Mouse (Mus musculus): ENCODE measurements at regions not wholly inside any gene's neighbourhood (a gene's known extent, or its start where the extent isn't known, plus 50 kb on each side); places are given as distances from the start of the nearest gene placed in this dataset.
A peak's percentile ranks its signal among the peaks of the same experiment; 100 is the strongest.

DNA sequence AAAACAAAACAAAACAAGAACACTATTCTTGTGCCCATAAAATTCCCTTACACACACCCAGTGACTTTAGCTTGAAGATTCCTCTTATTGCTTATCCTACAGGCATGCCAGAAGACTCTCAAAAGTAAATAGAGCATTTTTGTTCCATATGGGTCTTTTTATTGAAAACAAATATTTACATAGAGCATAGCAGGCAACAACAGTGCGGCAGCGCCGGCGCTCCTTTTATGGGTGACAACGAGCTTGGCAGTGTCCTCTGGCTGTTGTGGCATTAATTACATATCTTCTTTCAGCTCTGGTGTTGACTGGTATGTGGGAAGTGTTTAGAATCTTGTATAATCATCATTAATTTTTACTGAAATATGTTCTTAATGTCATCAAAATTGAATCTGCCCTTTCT lies 242.2 kb upstream of the Fbxl7 start:
- no peak for ATAC-seq

DNA sequence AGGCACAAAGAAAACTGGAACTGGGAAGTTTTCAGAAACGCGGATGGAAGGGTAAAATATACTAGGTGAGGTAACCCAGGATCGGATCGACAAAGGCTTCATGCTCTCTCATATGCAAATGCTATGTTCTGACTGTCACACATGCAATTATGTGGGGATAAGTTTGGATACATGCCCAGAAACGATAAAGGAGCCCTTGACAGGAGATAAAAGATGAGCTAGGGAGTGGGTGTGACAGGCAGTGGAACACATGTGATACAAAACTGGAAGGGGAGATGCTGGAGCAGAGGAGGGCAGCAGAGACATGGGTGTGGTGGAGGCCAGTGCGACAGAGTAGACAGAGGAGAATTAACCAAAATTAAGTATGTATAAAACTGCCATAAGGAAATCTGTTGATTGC lies 250.5 kb upstream of the Fbxl7 start:
- ATAC-seq = no peak

DNA sequence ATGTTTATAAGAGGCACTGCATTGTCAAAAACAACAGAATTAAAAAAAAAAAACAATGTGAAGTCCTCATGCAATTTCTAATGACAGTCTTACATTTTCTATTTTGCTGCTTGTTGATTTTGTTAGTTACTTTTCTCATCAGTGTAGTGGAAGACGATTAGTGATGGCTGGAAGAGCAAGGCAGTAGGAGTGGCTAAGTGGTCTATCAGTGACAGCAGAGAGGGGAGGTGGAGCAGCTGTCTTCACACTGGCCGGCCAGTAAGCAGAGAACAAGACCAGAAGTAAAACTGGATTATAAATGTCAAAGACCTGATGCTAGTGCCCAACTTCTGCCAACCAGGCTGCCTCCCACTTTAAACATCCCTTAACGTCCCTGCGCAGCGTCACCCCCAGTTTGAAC lies 265.6 kb upstream of the Fbxl7 start:
- ATAC-seq = no peak

DNA sequence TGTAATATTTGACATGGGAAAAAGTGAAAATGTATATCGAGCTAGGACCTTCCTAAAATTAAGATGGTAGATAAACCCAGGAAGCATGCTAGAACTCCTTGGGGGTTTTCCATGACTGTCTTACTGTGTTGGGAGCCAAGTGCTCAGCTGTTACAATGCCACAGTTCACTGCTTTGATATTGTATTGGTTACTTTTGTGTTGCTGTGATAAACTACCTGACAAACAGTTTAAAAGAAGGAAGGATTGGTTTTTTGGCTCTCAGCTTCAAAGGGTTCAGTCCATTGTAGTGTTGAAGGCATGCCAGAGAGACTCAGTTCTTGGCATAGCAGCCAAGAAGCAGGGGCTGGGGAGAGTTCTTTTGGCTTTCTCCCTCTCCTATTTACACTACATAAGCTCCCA lies 272.1 kb upstream of the Fbxl7 start:
- no peak for ATAC-seq

DNA sequence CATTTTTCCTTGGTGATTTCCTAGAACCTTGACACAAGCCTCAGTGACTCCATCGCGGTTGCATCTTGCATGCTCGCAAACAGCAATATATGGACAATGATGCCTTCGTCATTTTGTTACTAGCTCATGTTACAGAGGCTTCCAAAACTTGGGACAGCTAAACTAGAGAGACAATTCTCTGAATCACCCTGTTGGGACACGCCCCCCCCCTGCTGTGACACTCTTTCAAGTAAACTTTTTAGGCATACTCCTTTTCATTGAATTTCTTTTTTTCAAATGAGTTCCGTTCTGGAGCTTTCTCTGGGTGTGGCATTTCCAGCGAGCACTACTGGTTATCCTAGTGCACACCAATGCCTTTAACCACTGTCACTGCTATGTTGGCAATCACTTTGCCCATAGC lies 274.5 kb upstream of the Fbxl7 start:
- ATAC-seq = no peak

DNA sequence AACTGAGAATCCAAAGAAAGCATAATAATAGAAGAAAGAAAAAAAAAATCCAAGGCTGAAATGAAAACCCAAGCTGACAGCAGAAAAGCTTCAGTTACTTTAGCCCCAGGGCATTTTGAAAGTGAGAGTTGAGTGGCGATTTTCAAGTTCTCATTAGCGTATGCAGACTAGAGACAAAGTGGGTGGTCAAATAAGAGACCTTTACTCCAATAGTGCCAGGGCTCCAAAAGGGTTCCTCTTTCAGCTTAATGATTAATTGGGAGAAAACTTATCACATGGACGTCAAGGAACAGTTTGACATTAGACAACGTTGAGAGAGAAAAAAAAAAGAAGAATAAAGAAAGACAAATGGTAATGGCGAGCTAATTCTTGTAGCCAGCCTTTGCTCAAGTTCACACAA lies 278.1 kb upstream of the Fbxl7 start:
- ATAC-seq = no peak

DNA sequence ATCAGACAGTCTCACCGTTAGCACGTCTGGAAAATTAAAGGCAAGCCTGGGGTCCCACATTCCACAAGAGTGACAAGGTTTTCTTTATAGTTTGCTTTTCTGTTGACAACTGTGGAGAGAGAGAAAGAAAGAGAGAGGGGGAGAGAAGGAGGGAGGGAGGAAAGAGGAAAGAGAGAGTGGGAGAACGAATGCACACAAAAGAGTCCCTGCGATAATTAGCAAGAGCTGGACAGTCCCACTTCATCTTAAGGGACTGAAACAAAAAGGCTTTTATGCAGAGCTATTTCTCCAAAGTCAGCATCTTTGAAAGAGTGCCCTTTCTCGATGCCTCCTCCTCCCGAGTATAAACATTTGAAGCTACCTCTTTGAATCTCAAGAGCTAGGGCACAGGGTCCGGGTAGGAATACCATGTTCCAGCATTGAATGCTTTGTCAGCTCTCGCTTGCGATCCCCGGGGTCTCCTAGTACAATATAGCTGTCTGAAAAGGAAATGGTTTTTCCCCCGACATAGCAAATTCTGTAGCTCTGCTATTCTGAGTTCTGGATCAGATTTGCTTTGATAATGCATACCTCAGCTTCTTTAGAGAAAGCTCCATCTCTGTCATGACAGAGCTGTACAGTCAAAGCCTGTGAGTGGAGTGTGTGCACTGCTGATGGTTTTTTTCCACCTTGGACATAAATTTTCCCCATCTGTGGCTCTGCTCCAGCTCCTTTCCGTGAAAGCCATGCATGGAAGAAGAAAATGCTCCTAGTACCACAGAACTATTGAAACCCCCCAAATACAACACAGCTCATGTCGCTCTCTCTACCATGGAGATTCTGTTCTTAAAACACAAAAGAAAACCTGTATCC lies 282.9 kb upstream of the Fbxl7 start:
- no peak for ATAC-seq

DNA sequence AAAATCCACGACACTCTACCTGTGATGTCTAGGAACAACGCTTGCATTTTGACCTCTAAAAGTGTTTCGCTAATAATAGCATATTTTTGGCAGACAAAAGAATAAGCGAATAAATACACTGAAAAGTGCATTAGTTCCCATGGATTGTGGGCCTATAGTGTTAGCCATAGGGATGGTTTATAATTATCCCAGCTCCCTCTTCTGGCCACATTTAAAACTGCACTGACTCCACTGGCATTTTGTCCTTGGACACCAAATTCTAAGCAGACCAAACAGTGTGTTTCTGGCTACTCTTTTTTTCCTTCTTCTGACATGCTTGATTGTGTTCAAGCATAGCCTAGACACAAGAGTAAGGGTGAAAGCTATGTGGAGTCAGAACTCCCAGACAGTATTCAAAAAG lies 276.8 kb upstream of the Ank start:
- ATAC-seq = no peak

DNA sequence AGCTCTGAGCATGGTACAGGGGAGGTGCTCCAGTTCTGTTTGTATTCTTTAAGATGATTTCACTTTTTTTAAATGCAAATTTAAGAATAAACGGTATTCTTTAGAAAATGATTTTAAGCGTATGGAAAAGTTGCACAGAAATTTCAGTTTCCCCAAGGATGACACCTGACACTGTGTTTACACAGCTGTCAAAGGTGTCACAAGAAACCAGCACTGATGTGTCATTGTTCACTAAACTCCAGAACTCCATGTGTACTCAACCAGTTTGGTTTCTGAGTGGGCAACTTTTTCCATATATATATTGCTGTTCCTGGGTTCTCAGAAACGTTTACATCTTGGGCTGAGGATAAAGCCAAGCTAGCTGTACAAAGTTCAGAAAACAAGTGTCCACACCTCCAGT lies 265.0 kb upstream of the Ank start:
- ATAC-seq = no peak

DNA sequence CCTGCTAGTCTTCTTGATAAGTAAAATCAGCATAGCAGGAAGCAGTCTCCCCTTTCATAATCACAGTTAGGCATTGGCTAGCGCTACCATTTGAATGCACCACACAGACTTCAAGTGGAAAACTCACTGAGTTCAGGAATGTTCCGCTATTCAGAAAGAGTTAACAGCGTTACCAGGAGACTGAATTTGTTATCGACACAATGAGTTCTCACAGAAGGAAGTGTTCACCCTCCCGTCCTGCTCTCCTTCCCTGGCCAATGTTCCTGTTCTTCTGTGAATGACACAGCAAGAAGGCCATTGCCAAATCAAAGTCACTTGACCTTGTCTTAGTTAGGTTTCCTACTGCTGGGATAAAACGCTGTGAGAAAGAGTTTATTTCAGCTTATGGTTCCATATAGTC lies 261.6 kb upstream of the Ank start:
- no peak for ATAC-seq

DNA sequence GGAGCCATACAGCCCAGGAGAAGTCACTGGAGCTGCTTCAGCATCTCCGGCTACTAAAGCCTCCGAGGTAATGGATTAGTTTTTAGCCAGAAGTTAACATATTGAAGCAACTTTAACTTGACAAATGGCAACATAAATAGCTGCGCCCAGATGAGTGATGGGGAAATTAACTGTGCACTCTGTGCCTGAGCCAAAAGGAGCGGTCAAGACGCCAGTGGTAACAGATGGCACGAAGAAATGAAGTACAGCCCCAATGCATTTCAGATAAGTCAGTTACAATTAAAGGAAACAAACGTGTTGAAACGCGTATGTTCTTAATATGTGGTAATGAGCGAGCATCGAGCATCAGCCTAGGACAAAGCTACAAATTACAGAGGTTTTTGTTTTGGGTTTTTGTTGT lies 259.0 kb upstream of the Ank start:
- ATAC-seq = no peak

DNA sequence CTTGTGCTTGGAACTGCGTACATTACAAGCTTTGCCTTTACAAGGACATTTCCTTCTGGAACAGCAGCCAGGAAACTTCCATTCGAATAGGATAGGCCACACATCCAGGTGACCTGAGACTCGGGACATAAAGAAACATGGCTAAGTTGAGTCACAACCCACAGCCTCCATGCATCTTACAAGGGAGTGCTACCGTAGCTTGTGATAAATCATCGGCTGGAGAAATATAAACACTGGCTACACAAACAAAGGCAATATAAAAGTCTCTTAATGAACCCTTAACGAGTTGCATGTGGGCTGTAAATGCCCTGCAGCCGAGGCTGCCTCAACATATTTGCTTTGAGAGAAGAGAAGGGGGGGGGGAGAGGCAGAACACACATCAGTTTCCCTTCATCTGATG lies 250.1 kb upstream of the Ank start:
- no peak for ATAC-seq

DNA sequence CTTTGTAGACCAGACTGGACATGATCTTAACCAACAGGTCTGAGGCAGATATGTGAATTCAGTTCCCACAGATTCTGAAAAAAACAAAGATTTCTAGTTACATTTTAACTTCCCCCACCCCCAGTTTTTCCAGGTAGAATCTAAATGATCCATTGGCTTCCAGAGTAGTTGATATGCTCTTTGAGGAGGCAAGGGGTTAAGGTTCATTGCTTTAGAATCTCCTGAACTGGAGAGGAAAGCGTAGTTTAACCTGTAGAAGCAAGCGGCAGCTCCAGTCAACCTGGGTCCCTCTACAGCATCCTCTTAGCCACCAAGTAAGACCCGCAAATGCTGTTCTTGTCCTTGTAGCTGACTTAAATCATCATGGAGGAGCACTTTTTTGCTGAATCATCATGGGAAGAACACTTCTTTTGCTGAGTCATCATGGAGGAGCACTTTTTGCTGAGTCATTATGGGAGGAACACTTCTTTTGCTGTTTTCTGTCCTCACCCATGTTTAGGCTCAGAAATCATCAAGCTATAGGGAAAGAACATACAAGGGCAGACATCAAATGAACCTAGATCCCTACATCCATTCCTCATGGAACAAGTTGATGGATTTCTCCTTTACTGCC lies 247.2 kb upstream of the Ank start:
- no peak for ATAC-seq

DNA sequence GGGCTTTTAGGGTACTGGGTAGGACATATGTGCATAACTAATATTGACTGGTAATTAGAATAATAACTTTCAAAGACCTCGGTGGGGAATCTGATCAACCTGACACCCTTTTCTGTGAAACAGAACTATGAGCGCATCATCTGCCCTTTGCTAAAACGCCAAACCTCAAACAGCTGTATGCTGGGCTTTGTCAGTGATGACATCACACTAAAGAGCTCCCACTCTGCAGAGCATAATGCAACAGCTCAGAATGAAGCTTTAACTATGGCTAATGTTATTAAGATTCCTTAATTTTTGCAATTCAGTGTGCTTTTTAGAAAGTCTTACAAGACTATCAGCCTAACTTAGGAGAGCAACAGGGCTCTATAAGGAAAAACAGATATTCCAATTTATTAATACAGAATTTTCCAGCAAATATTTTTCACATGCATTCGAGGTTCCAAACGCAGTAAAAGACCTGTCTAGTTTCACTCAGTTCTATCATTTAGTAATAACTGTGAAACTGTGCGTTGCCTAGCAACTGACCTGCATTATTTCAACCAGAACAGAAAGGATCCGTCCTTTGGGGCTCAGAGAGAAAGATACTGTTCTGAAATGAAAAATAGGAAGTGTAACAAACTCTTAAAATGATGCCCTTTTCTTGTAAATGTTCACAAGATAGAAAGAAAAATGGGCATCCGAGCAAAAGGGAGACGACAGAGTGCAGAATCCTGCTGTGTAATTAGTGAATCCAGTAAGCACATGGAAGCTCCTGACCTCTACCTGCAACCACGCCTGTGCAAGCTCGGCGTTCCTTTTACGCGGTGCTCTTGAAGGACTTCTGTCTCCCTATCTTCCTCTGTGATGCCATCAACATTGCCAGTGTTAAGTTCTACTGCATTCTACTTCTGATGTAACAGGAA lies 242.6 kb upstream of the Ank start:
- no peak for ATAC-seq

DNA sequence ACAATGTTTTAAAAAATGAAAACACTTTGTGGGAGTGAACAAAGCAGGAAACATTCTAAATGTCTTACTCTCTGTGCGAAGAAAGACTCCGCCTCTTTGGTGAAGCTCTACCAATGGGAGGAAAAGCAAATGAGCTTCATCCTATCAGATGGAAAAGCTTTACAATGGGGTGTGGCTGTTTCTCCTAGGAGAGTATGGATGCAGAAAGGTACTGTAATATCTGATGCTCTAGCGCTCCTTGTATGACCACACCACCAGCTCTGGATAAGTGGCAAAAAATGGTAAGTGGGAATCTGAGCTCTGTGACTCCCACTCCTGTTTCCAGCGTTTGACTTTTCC lies 242.0 kb upstream of the Ank start:
- ATAC-seq = no peak

DNA sequence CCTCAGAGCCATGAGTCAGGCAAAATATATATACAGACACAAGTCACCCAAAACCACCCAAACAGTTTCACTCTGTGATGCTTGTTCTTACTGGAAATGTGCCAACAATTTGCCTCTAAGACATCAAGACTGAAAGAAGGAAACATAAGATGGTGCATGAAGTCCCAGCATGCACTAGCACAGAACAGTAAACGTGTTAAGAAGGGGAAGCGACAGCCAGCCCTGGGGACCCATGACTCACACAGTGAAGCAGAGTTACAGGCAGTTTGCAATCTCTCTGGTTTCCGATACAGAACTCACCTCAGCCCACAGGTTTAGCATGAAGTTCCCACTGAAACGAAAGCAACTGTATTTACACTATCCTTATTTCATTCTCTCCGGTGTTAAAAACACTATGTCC lies 233.7 kb upstream of the Ank start:
- ATAC-seq = no peak

DNA sequence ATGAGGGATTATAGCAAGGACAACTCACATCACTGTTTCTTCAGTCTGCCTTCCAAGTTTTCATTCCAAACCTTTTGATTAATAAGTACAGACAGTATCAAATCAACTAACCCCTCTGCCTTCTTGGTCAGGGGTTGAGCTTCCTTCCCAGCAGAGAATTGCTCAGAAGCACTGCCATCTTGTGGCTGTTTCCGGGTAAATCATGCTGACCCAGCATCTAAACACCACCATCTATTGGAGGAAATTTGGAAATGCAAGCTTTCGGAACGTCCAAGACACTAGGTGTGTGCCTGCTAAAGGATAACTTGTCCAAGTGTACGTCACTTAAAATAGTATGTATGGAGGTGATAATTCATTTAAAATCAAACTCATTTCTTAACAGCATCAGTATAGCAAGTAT lies 231.7 kb upstream of the Ank start:
- ATAC-seq = peak; percentile 43

DNA sequence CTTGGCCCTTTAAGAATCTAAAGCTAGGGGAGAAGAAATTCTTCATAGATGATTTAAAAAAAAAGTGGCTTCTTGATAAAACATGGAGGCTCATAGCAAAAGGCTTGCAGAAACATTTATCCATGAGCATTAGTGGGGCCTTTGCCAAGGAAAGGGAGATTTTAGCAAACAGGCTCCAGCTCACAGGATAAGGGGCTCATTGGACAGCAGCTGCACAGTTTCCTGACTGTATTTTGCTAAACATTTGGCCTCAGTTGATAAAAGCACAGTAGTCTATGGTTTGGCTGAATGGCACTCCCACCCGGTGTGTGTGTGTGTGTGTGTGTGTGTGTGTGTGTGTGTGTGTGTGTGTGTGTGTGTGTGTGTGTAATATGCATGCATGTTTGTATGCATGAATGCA lies 228.2 kb upstream of the Ank start:
- no peak for ATAC-seq

DNA sequence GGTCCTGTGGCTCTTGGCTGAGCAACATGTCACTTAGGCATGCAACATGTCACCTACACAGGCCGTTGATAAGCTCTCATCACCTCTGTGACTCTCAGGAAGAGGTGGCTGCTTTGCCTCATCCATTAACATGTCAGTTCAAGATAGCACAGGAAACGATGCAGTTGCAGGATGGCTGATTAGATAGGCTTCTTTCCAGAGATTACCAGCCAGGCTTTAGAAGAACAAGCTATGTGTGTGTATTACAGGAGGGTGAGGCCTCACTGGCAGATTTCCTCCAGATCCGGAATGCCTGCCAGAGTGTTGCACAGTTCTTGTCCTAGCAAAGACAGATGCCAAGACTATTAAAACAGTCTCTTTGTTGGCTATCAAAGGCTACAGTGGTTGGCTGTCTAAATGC lies 220.2 kb upstream of the Ank start:
- ATAC-seq = no peak

DNA sequence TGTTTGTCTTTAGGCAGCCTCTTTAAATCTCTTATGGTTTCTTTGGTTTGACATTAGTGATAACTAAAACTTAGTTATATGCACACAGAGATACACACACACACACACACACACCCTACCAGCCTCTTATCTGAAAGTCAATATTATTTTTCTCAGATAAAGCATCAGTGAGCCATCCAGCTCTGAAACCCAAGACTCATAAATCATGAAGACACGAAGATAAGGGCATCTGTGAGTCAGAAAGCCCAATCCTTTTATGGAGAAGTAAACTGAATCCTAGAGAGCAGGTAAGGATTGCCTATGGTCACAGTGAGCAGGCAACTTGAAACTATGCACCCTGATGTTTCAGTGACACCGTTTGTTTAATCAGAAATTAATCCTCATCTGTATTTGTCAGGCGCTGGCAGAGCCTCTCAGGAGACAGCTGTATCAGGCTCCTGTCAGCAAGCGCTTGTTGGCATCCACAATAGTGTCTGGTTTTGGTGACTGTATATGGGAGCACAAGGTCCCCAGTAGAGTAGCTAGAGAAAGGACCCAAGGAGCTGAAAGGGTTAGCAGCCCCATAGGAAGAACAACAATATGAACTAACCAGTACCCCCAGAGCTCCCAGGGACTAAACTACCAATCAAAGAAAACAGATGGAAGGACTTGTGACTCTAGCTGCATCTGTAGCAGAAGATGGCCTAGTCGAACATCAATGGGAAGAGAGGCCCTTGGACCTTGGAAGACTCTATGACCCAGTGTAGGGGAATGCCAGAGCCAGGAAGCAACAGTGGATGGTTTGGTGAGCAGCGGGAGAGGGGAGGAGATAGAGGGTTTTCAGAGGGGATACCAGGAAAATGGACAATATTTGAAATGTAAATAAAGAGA lies 207.3 kb upstream of the Ank start:
- no peak for ATAC-seq

DNA sequence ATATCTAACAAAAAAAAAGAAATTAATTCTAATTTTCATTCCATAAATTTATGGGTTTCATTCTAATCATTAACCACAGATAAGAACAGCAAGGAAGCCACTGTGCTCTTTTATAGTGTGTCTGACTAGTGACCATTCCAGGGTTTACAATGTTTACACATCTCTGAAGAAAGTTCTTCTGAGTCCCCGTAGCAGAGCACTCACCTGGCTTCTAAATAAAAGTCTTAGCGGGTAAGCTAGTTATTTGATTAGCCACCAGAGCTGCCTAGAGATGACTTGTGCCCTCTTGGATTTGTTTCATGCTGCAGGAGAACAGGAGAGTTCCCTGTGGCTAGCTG lies 206.7 kb upstream of the Ank start:
- ATAC-seq = no peak

DNA sequence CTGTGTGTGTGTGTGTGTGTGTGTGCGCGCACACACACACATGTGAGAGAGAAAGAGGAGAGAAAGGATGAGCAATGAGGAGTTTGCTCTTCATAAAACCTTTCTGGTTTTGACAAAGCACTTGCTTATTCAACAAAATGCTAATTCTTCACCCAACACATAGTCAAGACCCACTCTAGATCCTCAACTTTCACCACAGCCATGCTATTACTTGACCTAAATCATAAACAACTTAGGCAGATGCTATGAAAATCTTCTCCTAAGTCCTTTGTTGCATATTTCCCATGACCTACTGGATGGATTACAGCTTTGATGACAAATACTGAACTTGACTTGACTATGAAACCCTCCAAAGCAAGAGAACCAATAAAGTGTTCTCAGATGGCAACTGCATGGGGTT lies 196.3 kb upstream of the Ank start:
- no peak for ATAC-seq

DNA sequence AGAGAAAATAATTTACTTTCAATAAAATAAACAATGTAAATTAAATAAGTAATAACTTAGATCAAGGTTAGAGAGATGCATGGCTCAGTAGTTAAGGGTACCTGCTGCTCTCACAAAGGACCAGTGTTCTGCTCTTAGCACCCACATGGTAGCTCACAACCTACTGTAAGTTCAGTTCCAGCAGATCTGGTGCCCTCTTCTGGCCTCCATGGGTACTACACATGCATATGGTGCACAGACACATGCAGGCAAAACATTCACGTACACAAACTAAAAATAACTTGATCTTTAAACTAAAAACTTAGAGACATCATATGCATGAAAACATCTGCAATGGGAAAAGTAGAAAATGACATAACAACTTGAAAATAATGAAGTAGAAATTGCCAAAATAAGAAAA lies 184.2 kb upstream of the Ank start:
- ATAC-seq = no peak

Measured in CD4-positive, CD25-positive, alpha-beta regulatory T cell, adult 4 months (primary cell).